Mouse (Mus musculus): ENCODE measurements around the gene Slc12a5.

- TF ChIP-seq TAL1 (IDR thresholded peaks at IDR 0.05; ENCODE audit: low read length), result no peak
- TF ChIP-seq GATA1 (IDR thresholded peaks at IDR 0.05; ENCODE audit: low read length), result no peak
These were observed 11.6 kb upstream of the Slc12a5 start for GRCm38 (mm10) chr2:164948962-164949361.

Measured in erythroblast, embryonic 14.5 days (primary cell).